ENCODE assay signal across 15 mouse cellular contexts in the genomic region with DNA sequence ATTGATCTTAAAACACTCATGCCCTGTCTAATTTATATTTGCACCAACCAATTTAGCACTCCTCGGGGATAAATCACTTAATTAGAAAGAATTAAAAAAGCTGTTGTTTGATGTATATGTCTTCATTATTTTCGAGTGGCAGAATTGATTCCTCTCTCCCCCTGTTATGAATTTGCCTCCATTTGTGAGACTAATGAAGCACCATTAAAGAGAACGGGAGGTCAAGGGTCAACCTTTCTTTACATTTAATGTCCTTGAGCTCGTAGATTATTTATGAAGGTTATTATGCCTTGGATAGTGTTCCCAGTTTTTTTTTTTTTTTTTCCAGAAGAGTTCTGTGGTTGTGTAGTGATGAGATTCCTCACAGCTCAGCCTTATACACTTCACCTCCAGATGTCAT.
"Had no signal": no experiment of that assay in that cellular context is flagged by ENCODE, and none has a peak within 500 bp of the region (broad histone marks: within the 10 kb centered on the region; RNA-seq: fewer than 3 reads in every experiment).

No protein-coding gene starts in this region.

- H3K9me3 ChIP-seq: limb, embryonic 13.5 days; midbrain, embryonic 12.5 days had no signal

- ATAC-seq: lung, postnatal 0 days; midbrain, embryonic 16.5 days had no signal

- H3K27ac ChIP-seq: layer of hippocampus, adult 2 months; limb, embryonic 13.5 days; liver, embryonic 14.5 days; midbrain, embryonic 12.5 days had no signal

- H3K4me1 ChIP-seq: limb, embryonic 13.5 days; midbrain, embryonic 12.5 days had no signal

- H3K4me3 ChIP-seq: layer of hippocampus, adult 2 months; limb, embryonic 13.5 days; midbrain, embryonic 12.5 days had no signal

- H3K36me3 ChIP-seq: limb, embryonic 13.5 days; midbrain, embryonic 12.5 days had no signal

- H3K9ac ChIP-seq: limb, embryonic 13.5 days; liver, embryonic 14.5 days; midbrain, embryonic 12.5 days had no signal

- H3K27me3 ChIP-seq: limb, embryonic 13.5 days; midbrain, embryonic 12.5 days had no signal

- DNase-seq: kidney, adult 18-20 months; kidney, postnatal 10 days; left cerebral cortex, postnatal 4 days; lung, adult 18-20 months; lung, postnatal 4 days; right cerebral cortex, postnatal 4 days; spleen, adult 18-20 months; thymus, adult 18-20 months; thymus, postnatal 14 days had no signal

- H3K4me2 ChIP-seq: limb, embryonic 13.5 days; midbrain, embryonic 12.5 days had no signal
